Comparison of ENCODE assay signal across 19 mouse cellular contexts in the genomic region with DNA sequence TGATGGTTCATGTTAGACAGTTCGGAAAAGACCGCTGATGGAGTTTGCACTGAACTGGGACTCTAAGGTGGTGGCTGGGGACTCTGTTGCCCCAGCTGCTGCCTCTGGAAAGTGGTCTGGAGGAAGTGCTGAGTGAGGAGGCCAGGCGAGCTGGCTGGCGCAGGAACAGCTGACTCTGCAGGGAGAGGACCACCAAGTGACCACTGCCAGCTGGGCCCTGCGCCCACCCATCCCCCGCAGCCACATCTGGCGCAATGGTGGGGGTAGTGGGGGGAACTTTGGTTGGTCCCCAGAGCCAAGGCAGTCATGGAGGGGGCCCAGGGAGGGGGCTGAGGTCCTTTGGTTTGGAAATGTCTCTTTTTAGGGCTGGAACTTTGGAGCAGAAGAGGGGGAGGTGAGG. TPM values are rescaled to one million over a fixed set of nuclear protein-coding genes. Genes with fewer than 3 reads are reported as not detected.
DNase-seq lines count a peak whose midpoint lies in the region; ATAC-seq and TF ChIP-seq lines count a peak whose summit lies in the region.
"Had no signal": no experiment of that assay in that cellular context is flagged by ENCODE, and none has a peak within 500 bp of the region (broad histone marks: within the 10 kb centered on the region; RNA-seq: fewer than 3 reads in every experiment).

No protein-coding gene starts in this region.

- TF ChIP-seq CTCF in lung, adult 2 months (IDR thresholded peaks at IDR 0.05; ENCODE audit: insufficient read depth, low read length) = no peak

- H3K36me3 ChIP-seq in heart, embryonic 10.5 days = no peaks in the 10 kb centered on the region
- no peaks in the 10 kb centered on the region for H3K36me3 ChIP-seq in lung, embryonic 15.5 days
- no peaks in the 10 kb centered on the region for H3K36me3 ChIP-seq in embryonic facial prominence, embryonic 15.5 days
- no peaks in the 10 kb centered on the region for H3K36me3 ChIP-seq in limb, embryonic 13.5 days
- H3K36me3 ChIP-seq: liver, embryonic 12.5 days had no signal

- H3K27ac ChIP-seq in heart, embryonic 10.5 days = 0 out of 2 replicates have a peak overlapping the region, but pooled peaks have one; percentile 26
- H3K27ac ChIP-seq in lung, embryonic 15.5 days = peak overlapping the region; percentile 47; the same call in 1 of the 2 replicates
- peak overlapping the region; percentile 91 for H3K27ac ChIP-seq in embryonic facial prominence, embryonic 15.5 days (replicated peaks)
- peak overlapping the region; percentile 94 for H3K27ac ChIP-seq in limb, embryonic 13.5 days
- H3K27ac ChIP-seq: hindbrain, postnatal 0 days; liver, embryonic 12.5 days had no signal

- no peaks in the 10 kb centered on the region for H3K9me3 ChIP-seq in heart, embryonic 10.5 days
- no peaks in the 10 kb centered on the region for H3K9me3 ChIP-seq in lung, embryonic 15.5 days
- H3K9me3 ChIP-seq in embryonic facial prominence, embryonic 15.5 days (replicated peaks) = no peaks in the 10 kb centered on the region
- H3K9me3 ChIP-seq in limb, embryonic 13.5 days = no peaks in the 10 kb centered on the region
- H3K9me3 ChIP-seq: liver, embryonic 12.5 days had no signal

- no peak for TF ChIP-seq POLR2A in lung, adult 2 months (IDR thresholded peaks at IDR 0.05; ENCODE audit: borderline replicate concordance, extremely low read depth, low read depth, low read length)

- no peak overlapping the region for H3K4me2 ChIP-seq in lung, embryonic 15.5 days
- no peak overlapping the region for H3K4me2 ChIP-seq in embryonic facial prominence, embryonic 15.5 days (replicated peaks)
- H3K4me2 ChIP-seq in limb, embryonic 13.5 days (replicated peaks) = 0 out of 2 replicates have a peak overlapping the region, but pooled peaks have one; percentile 14
- H3K4me2 ChIP-seq: liver, embryonic 12.5 days had no signal

- WGBS in heart, embryonic 10.5 days = 72% methylated on average over 7 of the region's 7 CpGs
- 50% methylated on average over 7 of the region's 7 CpGs for WGBS in lung, embryonic 15.5 days
- 59% methylated on average over 7 of the region's 7 CpGs for WGBS in lung, adult 2 months
- WGBS in embryonic facial prominence, embryonic 15.5 days = 55% methylated on average over 7 of the region's 7 CpGs
- 49% methylated on average over 7 of the region's 7 CpGs for WGBS in limb, embryonic 13.5 days

- no peak overlapping the region for H3K4me3 ChIP-seq in heart, embryonic 10.5 days
- H3K4me3 ChIP-seq in lung, embryonic 15.5 days = no peak overlapping the region
- no peak overlapping the region for H3K4me3 ChIP-seq in lung, adult 2 months (replicated peaks; ENCODE audit: extremely low read depth, low read depth, low read length)
- no peak overlapping the region for H3K4me3 ChIP-seq in embryonic facial prominence, embryonic 15.5 days (replicated peaks)
- H3K4me3 ChIP-seq in limb, embryonic 13.5 days = no peak overlapping the region
- H3K4me3 ChIP-seq: liver, embryonic 12.5 days had no signal

- peaks cover 18% of the 10 kb centered on the region for H3K27me3 ChIP-seq in heart, embryonic 10.5 days (ENCODE audit: insufficient read depth, poor library complexity, severe bottlenecking)
- H3K27me3 ChIP-seq in lung, embryonic 15.5 days = peaks cover 11% of the 10 kb centered on the region; the same call in 1 of the 2 replicates
- H3K27me3 ChIP-seq in embryonic facial prominence, embryonic 15.5 days = peaks cover 6% of the 10 kb centered on the region; the same call in 1 of the 2 replicates
- H3K27me3 ChIP-seq in limb, embryonic 13.5 days = peaks cover 3% of the 10 kb centered on the region; the same call in 1 of the 2 replicates

- no peak for DNase-seq in heart, embryonic 10.5 days (ENCODE audit: low spot score)
- DNase-seq in heart, adult 9 months (ENCODE audit: low spot score in 2 of 2) = no peak
- DNase-seq in lung, adult 2 months = no peak
- no peak for DNase-seq in spleen, postnatal 10 days (ENCODE audit: low spot score in 2 of 2)
- DNase-seq: cerebellum, adult 9-10 months; heart, adult 18-20 months; midbrain, embryonic 14.5 days; thymus, postnatal 36 days had no signal

- no peak; the same call in 1 of the 2 replicates for ATAC-seq in lung, embryonic 15.5 days (ENCODE audit: borderline replicate concordance, extremely low read depth, low FRiP score, low TSS enrichment)
- ATAC-seq in embryonic facial prominence, embryonic 15.5 days (ENCODE audit: insufficient number of reproducible peaks, low FRiP score, low TSS enrichment, low read depth) = no peak
- ATAC-seq in limb, embryonic 13.5 days (ENCODE audit: low FRiP score, low read depth) = no peak
- ATAC-seq: hindbrain, postnatal 0 days; intestine, postnatal 0 days; liver, embryonic 12.5 days had no signal

- H3K9ac ChIP-seq in lung, embryonic 15.5 days = no peak overlapping the region
- H3K9ac ChIP-seq in embryonic facial prominence, embryonic 15.5 days = no peak overlapping the region
- H3K9ac ChIP-seq in limb, embryonic 13.5 days = no peak overlapping the region
- H3K9ac ChIP-seq: liver, embryonic 12.5 days had no signal

- H3K4me1 ChIP-seq in heart, embryonic 10.5 days = peaks cover 49% of the 10 kb centered on the region
- peaks cover 51% of the 10 kb centered on the region for H3K4me1 ChIP-seq in lung, embryonic 15.5 days
- H3K4me1 ChIP-seq in lung, adult 2 months (ENCODE audit: control insufficient read depth, insufficient read depth, low read length) = no peaks in the 10 kb centered on the region
- peaks cover 58% of the 10 kb centered on the region for H3K4me1 ChIP-seq in embryonic facial prominence, embryonic 15.5 days
- H3K4me1 ChIP-seq in limb, embryonic 13.5 days = peaks cover 69% of the 10 kb centered on the region

RNA-seq across cellular contexts. Expression of a gene that starts 3.8 kb away (rescaled TPM):
- 35.7 and 36.1 TPM in 2 replicates for polyA plus RNA-seq in heart, embryonic 10.5 days (2016; fragmentation: Nextera tagmentation; extraction: Ambion mirVana)
- polyA plus RNA-seq in lung, embryonic 15.5 days (2015; fragmentation: Nextera tagmentation; extraction: Ambion mirVana) = 48.4 and 49.4 TPM in 2 replicates
- 231 and 235 TPM in 2 replicates for polyA plus RNA-seq in lung, adult 2 months (2012; rRNA removed)
- 89.8 and 92.4 TPM in 2 replicates for polyA plus RNA-seq in embryonic facial prominence, embryonic 15.5 days (2015; fragmentation: Nextera tagmentation; extraction: Ambion mirVana)
- polyA plus RNA-seq in limb, embryonic 13.5 days (2015; fragmentation: Nextera tagmentation; extraction: Ambion mirVana) = 51.3 and 52.2 TPM in 2 replicates

RNA-seq across cellular contexts. Expression of a gene that starts 53.5 kb away (rescaled TPM):
- polyA plus RNA-seq in heart, embryonic 10.5 days (2016; fragmentation: Nextera tagmentation; extraction: Ambion mirVana) = not detected in 2 replicates
- not detected in 2 replicates for polyA plus RNA-seq in lung, embryonic 15.5 days (2015; fragmentation: Nextera tagmentation; extraction: Ambion mirVana)
- polyA plus RNA-seq in lung, adult 2 months (2012; rRNA removed) = not detected in 2 replicates
- polyA plus RNA-seq in embryonic facial prominence, embryonic 15.5 days (2015; fragmentation: Nextera tagmentation; extraction: Ambion mirVana) = not detected in 2 replicates
- polyA plus RNA-seq in limb, embryonic 13.5 days (2015; fragmentation: Nextera tagmentation; extraction: Ambion mirVana) = not detected in 2 replicates
- polyA plus RNA-seq: C2C12; embryonic facial prominence, embryonic 11.5 days; hindbrain, postnatal 0 days; intestine, postnatal 0 days; kidney, embryonic 16.5 days; liver, embryonic 12.5 days; midbrain, embryonic 14.5 days; neural tube, embryonic 14.5 days; stomach, embryonic 14.5 days had no signal

Comparison
In these comparisons a context has a peak if more than half of its experiments do, and no peak if none do; other contexts are left out.
1. H3K27ac ChIP-seq: peak in every context shown above with its lines; median percentile 94 in limb, embryonic 13.5 days; 91 in embryonic facial prominence, embryonic 15.5 days; 47 in lung, embryonic 15.5 days; 26 in heart, embryonic 10.5 days.